Mouse (Mus musculus): ENCODE data around the gene Pabpc1l.

The Pabpc1l gene

DNA sequence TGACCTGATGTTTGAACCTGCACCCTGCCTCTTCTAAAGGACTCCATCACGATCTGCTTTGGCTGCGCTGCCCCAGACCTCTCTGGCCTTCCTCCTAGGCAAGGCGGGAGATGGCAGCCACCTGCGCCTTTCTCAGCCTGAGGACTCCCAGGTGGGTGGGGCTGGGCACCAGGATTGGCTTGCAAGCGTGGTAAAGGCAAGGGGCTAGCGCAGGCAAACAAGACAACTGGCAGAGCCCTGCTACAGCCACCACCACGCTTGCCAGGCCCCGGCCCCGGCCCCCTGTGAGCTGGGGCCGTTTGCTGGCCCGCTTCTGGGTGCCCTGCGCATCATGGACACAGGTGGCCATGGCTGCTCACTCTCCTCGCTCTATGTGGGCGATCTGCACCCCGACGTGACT, at the start of gene Pabpc1l:
Gene Pabpc1l (plus strand): TSS at position 301 of the 400 bp plus-strand sequence.
- DNase-seq (ENCODE audit: low read depth, low spot score): no peak

GRCm38 (mm10) chr2:163976448-163976847, 48.8 kb upstream of the Pabpc1l start:
- DNase-seq (ENCODE audit: low read depth, low spot score): no peak

GRCm38 (mm10) chr2:163987233-163987632, 38.0 kb upstream of the Pabpc1l start:
- DNase-seq (ENCODE audit: low read depth, low spot score): no peak

- DNase-seq (ENCODE audit: low read depth, low spot score): no peak
These were observed 32.4 kb upstream of the Pabpc1l start for GRCm38 (mm10) chr2:163992871-163993270.

- no peak for DNase-seq (ENCODE audit: low read depth, low spot score)
These were observed 30.6 kb upstream of the Pabpc1l start, which contains the start of gene Ywhab for GRCm38 (mm10) chr2:163994654-163994976. TSS of gene Ywhab (plus strand) at chr2:163994960.

DNA sequence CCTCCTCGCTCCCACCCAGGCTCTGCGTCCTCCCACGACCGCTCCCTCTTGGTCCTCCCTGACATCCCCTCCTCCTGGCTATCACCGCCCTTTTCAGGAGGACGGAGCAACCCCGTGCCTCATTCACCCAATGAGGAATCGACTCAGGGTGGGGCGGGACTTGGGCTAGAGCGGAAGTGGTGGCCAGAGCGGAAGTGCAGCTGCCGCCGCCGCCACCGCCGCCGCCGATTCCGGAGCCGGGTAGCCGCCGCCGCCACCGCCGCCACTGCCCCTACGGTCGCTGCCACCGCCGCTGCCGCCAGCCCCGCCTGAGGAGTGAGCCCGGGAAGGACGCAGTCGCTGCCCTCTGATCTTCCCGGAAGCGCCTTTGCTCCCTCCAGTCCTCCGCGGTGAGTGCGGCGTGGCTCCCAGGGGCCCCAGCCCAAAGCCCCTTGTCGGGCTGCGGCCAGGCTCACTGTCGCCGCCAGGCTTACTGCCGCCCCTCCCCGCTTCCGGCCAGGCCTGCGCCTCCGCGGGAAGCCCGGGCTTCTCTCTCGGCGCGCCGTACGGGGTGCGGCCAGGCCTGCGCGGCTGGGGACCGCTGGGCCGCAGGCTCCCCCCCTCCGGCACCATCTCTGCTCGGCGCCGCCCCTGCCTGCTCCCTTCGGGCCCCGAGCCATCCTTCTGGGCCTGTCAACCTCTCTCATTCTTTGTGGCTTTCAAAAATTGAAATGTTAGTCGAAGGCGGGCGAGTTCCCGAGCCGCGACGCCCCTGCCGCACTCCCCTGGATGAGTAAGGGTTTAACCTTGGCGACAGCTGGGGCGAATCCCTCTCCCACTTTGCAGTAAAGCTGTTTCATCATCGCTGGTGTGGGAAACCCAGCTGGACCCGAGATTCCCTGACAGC, 30.0 kb upstream of the Pabpc1l start:
- peak; percentile 93 for DNase-seq (ENCODE audit: low read depth, low spot score)

DNA sequence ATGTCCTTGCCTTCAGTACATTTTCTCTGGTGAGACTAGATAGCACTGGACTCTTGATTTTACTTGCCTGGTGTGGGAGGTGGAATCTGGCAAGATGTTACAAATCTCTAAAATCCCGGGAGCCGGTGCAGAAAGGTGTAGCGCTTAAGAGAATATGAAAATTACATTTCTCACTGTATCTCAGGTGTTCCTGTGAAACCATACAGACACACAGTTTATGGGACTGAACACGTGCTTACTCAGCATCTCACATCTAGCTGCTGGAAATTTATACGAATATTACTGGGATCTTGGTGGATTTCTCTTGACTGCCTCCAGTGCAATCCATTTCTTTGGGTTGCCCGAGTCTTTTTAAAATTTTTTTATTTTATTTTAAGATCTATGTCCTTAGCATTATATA, 29.0 kb upstream of the Pabpc1l start:
- DNase-seq (ENCODE audit: low read depth, low spot score): no peak

DNA sequence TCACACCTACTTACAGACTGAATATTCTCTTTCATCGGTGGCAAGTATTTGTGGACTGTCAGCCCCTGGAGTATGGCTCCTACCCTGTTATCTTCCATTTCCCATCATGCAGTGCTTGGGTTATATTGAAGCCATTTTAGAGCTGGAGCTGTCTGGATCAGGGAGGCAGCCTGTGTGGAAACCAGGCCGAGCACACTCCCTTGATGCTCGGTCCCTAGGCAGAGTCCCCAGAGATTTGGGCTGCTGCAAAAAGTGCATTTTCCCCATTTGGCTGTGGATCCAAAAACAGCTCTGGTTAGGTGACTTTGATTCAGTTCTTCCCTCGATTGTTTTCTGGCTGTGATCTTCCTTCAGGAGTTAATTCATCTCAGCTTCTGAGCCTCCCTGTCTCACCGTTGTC, 28.4 kb upstream of the Pabpc1l start:
- no peak for DNase-seq (ENCODE audit: low read depth, low spot score)

GRCm38 (mm10) chr2:163998981-163999380, 26.3 kb upstream of the Pabpc1l start:
- DNase-seq (ENCODE audit: low read depth, low spot score): no peak

GRCm38 (mm10) chr2:164002637-164003036, 22.6 kb upstream of the Pabpc1l start:
- no peak for DNase-seq (ENCODE audit: low read depth, low spot score)

GRCm38 (mm10) chr2:164004503-164004902, 20.7 kb upstream of the Pabpc1l start:
- DNase-seq (ENCODE audit: low read depth, low spot score): no peak

DNA sequence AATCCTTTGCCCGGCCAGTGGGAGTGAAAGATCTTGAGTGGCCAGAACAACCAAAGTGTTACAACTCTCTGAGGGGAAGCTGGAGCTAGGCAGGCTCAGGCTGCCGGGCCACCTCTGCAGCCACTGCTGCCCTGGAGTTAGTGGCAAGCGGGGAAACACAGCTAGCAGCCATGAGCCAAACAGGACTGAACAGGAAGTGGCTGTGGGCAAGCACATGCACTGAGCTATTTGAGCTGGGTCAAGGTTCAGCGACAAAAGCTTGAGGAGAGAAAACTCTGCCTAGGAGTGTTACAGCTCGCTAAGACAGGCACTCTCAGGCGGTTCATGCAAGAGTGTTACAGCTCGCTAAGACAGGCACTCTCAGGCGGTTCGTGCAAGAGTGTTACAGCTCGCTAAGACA, 18.3 kb upstream of the Pabpc1l start:
- DNase-seq (ENCODE audit: low read depth, low spot score): peak; percentile 61

DNA sequence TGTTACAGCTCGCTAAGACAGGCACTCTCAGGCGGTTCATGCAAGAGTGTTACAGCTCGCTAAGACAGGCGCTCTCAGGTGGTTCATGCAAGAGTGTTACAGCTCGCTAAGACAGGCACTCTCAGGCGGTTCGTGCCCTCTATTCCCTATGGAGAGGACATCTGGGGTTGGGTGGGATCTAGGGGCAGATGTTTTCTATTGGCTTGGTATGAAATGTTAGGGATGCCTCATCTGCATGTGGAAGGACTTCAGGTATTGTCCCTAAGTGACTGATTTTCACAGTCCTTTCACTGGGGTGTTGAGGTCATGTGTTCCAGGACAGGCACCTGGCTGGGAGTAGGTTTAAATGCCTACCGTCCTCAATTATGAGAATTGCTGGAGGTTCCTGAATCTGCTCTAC, 17.7 kb upstream of the Pabpc1l start:
- DNase-seq (ENCODE audit: low read depth, low spot score): no peak

GRCm38 (mm10) chr2:164007987-164008545, 17.2 kb upstream of the Pabpc1l start:
- no peak for DNase-seq (ENCODE audit: low read depth, low spot score)

GRCm38 (mm10) chr2:164009227-164009626, 16.0 kb upstream of the Pabpc1l start:
- no peak for DNase-seq (ENCODE audit: low read depth, low spot score)

GRCm38 (mm10) chr2:164010496-164010895, 14.8 kb upstream of the Pabpc1l start:
- DNase-seq (ENCODE audit: low read depth, low spot score): no peak

- DNase-seq (ENCODE audit: low read depth, low spot score): no peak
These were observed 14.3 kb upstream of the Pabpc1l start for GRCm38 (mm10) chr2:164010944-164011343.

- DNase-seq (ENCODE audit: low read depth, low spot score): no peak
These were observed 9.9 kb upstream of the Pabpc1l start for GRCm38 (mm10) chr2:164015304-164015703.

DNA sequence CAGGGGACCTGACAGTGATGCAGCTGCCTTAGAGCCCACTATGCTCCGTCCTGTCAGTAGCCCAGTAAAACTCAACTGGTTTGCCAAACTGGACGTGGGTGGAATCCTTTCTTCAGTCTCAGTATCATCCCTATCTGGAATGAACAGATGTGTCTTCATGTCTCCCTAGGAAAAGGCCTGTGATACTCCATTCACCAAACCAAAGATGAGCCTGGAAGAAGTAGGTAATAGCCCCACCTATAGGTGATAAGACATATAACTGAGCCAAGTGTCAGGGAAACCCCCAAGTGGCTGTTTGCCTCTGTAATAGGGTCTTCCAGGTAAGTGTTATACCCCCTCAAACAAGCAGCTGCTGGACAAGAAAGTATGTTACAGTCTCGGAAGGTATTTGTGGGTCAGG, 6.3 kb upstream of the Pabpc1l start:
- DNase-seq (ENCODE audit: low read depth, low spot score): no peak

DNA sequence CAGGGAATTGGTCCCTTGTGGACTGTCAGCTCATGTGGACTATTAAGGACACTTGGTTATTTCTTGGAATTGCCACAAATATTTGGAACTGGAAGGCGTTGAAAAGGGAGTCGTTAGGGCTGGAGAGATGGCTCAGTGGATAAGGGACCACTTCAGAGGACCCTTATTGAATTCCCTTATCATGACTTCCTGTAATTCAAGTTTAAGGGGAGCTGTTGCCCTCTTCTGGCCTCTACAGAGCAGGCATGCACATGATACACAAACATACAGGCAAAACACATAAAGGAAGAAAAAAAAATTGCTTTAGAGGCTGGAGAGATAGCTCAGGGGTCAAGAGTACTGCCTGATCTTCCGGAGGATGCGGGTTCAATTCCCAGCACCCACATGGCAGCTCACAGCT, 5.3 kb upstream of the Pabpc1l start:
- no peak for DNase-seq (ENCODE audit: low read depth, low spot score)

- DNase-seq (ENCODE audit: low read depth, low spot score): no peak
These were observed 3.1 kb upstream of the Pabpc1l start for GRCm38 (mm10) chr2:164022104-164022503.

DNA sequence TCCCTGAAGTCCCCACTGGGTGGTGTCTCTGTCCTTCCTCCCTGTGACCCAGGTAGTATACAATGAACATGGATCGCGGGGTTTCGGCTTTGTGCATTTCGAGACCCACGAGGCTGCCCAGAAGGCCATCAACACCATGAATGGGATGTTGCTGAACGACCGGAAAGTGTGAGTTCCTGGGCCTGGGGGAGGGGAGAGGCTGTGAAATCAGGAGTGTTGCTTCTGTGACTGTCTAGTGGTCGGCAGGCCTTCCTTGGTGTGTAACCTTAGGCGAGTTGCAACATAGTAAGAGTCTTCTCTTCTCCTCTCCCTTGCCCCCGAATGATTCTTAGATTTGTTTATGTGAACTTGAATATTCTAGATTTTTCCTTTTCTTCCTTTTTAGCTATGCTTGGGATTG, 5.9 kb downstream of the Pabpc1l start:
- no peak for DNase-seq (ENCODE audit: low read depth, low spot score)

GRCm38 (mm10) chr2:164032973-164033372, 7.7 kb downstream of the Pabpc1l start:
- DNase-seq (ENCODE audit: low read depth, low spot score): no peak

Measured in CD4-positive, CD25-positive, alpha-beta regulatory T cell, adult 2 months (primary cell).